Mouse (Mus musculus): Measurements from ENCODE around the gene 2300009A05Rik. TPM values are rescaled to one million over a fixed set of nuclear protein-coding genes. Genes with fewer than 3 reads are reported as not detected.

2300009A05Rik gene
- total RNA-seq, 1 experiment from 2014 or later: 70.0 TPM

DNA sequence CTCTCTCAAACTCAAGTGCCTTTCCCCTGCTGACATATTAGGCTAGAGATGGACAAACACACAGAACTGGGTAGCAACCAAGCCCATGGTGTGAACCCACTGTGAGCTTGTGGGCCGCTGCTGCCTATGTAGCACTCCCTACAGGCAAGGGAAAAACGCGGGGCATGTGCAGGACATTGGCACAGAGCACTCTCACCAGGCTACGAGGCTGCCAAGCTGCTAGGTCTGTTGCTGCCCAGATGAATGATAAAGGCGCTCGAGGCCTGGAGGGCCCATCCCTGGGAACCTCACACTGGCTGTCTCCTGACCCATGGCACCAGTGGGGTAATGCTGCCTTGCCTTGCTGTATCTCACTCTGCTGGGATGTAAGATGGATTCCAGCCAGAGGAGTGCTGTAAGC lies 53.0 kb downstream of the 2300009A05Rik start:
- no peak for DNase-seq

Other genes starting within 250 kb of the 2300009A05Rik start
- 35.5 and 50.7 TPM in 2 replicates for gene Map2k5, start 21.3 kb downstream of the 2300009A05Rik start, total RNA-seq (2021)
- 0.15 TPM in 1 of 2 replicates, not detected in the other for gene Iqch, start 203.2 kb upstream of the 2300009A05Rik start, total RNA-seq (2021)
- 26.6 and 33.1 TPM in 2 replicates for gene Aagab, start 203.4 kb upstream of the 2300009A05Rik start, total RNA-seq (2021)

Data from adrenal gland, postnatal 25 days (tissue).